In genomic region chr17:28866921-28867320, GRCm38 (mm10) we compare ENCODE assay signal across 32 mouse cellular contexts. TPM values are rescaled to one million over a fixed set of nuclear protein-coding genes. Genes with fewer than 3 reads are reported as not detected.
"Had no signal": no experiment of that assay in that cellular context is flagged by ENCODE, and none has a peak within 500 bp of the region (broad histone marks: within the 10 kb centered on the region; RNA-seq: fewer than 3 reads in every experiment).

No protein-coding gene starts in this region.

- H3K4me1 ChIP-seq: heart, embryonic 12.5 days had no signal

- H3K4me3 ChIP-seq: heart, embryonic 10.5 days; heart, embryonic 12.5 days; hindbrain, embryonic 10.5 days; hindbrain, embryonic 12.5 days; limb, embryonic 13.5 days; limb, embryonic 15.5 days; liver, embryonic 12.5 days had no signal

- H3K9ac ChIP-seq: heart, embryonic 12.5 days; hindbrain, embryonic 12.5 days; hindbrain, embryonic 14.5 days; limb, embryonic 13.5 days; limb, embryonic 15.5 days; liver, embryonic 12.5 days; liver, embryonic 14.5 days had no signal

- H3K9me3 ChIP-seq: heart, embryonic 10.5 days; heart, embryonic 12.5 days; hindbrain, embryonic 10.5 days; hindbrain, embryonic 12.5 days; limb, embryonic 13.5 days; limb, embryonic 15.5 days; liver, embryonic 12.5 days had no signal

- DNase-seq: gastrocnemius, postnatal 14 days; heart, adult 18-20 months; heart, postnatal 10 days; heart, postnatal 4 days; kidney, adult 18-20 months; kidney, adult 8-10 months; kidney, postnatal 10 days; kidney, postnatal 36 days; layer of hippocampus, adult 9-11 months; layer of hippocampus, postnatal 36 days; left cerebral cortex, postnatal 4 days had no signal

- H3K4me2 ChIP-seq: heart, embryonic 12.5 days; hindbrain, embryonic 12.5 days; hindbrain, embryonic 14.5 days; limb, embryonic 13.5 days; limb, embryonic 15.5 days; liver, embryonic 12.5 days had no signal

- H3K27ac ChIP-seq: heart, embryonic 10.5 days; hindbrain, embryonic 10.5 days; hindbrain, embryonic 12.5 days; hindbrain, embryonic 14.5 days; limb, embryonic 13.5 days; limb, embryonic 15.5 days; liver, embryonic 12.5 days; liver, embryonic 14.5 days had no signal

- ATAC-seq: hindbrain, embryonic 16.5 days; inflammation-experienced regulatory T-cells, adult 6 months; intestine, postnatal 0 days; liver, embryonic 12.5 days had no signal

- H3K36me3 ChIP-seq: heart, embryonic 10.5 days; heart, embryonic 12.5 days; hindbrain, embryonic 10.5 days; hindbrain, embryonic 12.5 days; limb, embryonic 13.5 days; limb, embryonic 15.5 days; liver, embryonic 12.5 days had no signal

- H3K27me3 ChIP-seq: heart, embryonic 12.5 days; hindbrain, embryonic 12.5 days; limb, embryonic 13.5 days; limb, embryonic 15.5 days had no signal

RNA-seq across cellular contexts. Expression of gene Pnpla1, which starts 8.7 kb away (rescaled TPM):
- total RNA-seq: gastrocnemius, adult 8-10 months; gastrocnemius, postnatal 4 days; heart, adult 18-20 months; heart, postnatal 10 days; heart, postnatal 25 days; liver, adult 2 months had no signal
- polyA plus RNA-seq: heart, embryonic 10.5 days; heart, embryonic 14.5 days; hindbrain, embryonic 10.5 days; hindbrain, embryonic 12.5 days; hindbrain, embryonic 14.5 days; hindbrain, embryonic 16.5 days; inflammation-experienced regulatory T-cells, adult 6 months; kidney, embryonic 14.5 days; kidney, embryonic 16.5 days; limb, embryonic 11.5 days; liver, adult 2 months; liver, embryonic 12.5 days had no signal

RNA-seq across cellular contexts. Expression of gene 4930539E08Rik, which starts 48.2 kb away (rescaled TPM):
- total RNA-seq: gastrocnemius, adult 18-20 months; gastrocnemius, adult 8-10 months had no signal
